Mouse (Mus musculus): ENCODE results near the gene Nusap1. TPM values are rescaled to one million over a fixed set of nuclear protein-coding genes. Genes with fewer than 3 reads are reported as not detected.
"Not testable (repeated sequence)": the region's sequence is repeated elsewhere in the genome, so short reads cannot be mapped to it uniquely, and the experiment has no call there.

Gene Nusap1
- polyA plus RNA-seq, 1 experiment from 2014 or later = 121 TPM

GRCm38 (mm10) chr2:119595308-119595707 is 22.8 kb upstream of the Nusap1 start:
- peak overlapping the region; percentile 99 for H3K9ac ChIP-seq (ENCODE audit: low read length)
- H3K9me3 ChIP-seq (ENCODE audit: control insufficient read depth, low read length) = no peaks in the 10 kb centered on the region
- H3K4me3 ChIP-seq (ENCODE audit: low read depth, low read length) = peak overlapping the region; percentile 97
- no peak for DNase-seq (ENCODE audit: low spot score, missing footprints)
- H3K36me3 ChIP-seq (ENCODE audit: control insufficient read depth, insufficient read depth, low read length) = peaks cover 12% of the 10 kb centered on the region
- H3K4me1 ChIP-seq (ENCODE audit: control insufficient read depth, insufficient read depth, low read length) = peaks cover 10% of the 10 kb centered on the region
- 71% methylated on average over 4 of the region's 4 CpGs for WGBS
- no peaks in the 10 kb centered on the region for H3K27me3 ChIP-seq (ENCODE audit: control insufficient read depth, insufficient read depth, low read length)
- no peak overlapping the region for H3K27ac ChIP-seq (ENCODE audit: low read depth, low read length)
- H3K4me2 ChIP-seq = peak overlapping the region; percentile 73
- ATAC-seq (ENCODE audit: low FRiP score) = no peak

- no peak overlapping the region for H3K4me3 ChIP-seq (ENCODE audit: low read depth, low read length)
- peaks cover 10% of the 10 kb centered on the region for H3K4me1 ChIP-seq (ENCODE audit: control insufficient read depth, insufficient read depth, low read length)
- H3K9me3 ChIP-seq (ENCODE audit: control insufficient read depth, low read length) = no peaks in the 10 kb centered on the region
- WGBS = 92% methylated on average over 8 of the region's 8 CpGs
- ATAC-seq (ENCODE audit: low FRiP score) = no peak
- DNase-seq (ENCODE audit: low spot score, missing footprints) = no peak
- no peak overlapping the region for H3K4me2 ChIP-seq
- peaks cover 12% of the 10 kb centered on the region for H3K36me3 ChIP-seq (ENCODE audit: control insufficient read depth, insufficient read depth, low read length)
- H3K27me3 ChIP-seq (ENCODE audit: control insufficient read depth, insufficient read depth, low read length) = no peaks in the 10 kb centered on the region
- H3K27ac ChIP-seq (ENCODE audit: low read depth, low read length) = no peak overlapping the region
- H3K9ac ChIP-seq (ENCODE audit: low read length) = no peak overlapping the region
These were observed 21.2 kb upstream of the Nusap1 start for GRCm38 (mm10) chr2:119596781-119597330.

- ATAC-seq (ENCODE audit: low FRiP score) (no peak), DNase-seq (ENCODE audit: low spot score, missing footprints) (no peak)
- no peaks in the 10 kb centered on the region for H3K4me1 ChIP-seq (ENCODE audit: control insufficient read depth, insufficient read depth, low read length)
- H3K4me3 ChIP-seq (ENCODE audit: low read depth, low read length) = no peak overlapping the region
- peaks cover 15% of the 10 kb centered on the region for H3K36me3 ChIP-seq (ENCODE audit: control insufficient read depth, insufficient read depth, low read length)
- 89% methylated on average over 4 of the region's 4 CpGs for WGBS
- no peak overlapping the region for H3K4me2 ChIP-seq
- H3K9ac ChIP-seq (ENCODE audit: low read length) = no peak overlapping the region
- no peaks in the 10 kb centered on the region for H3K27me3 ChIP-seq (ENCODE audit: control insufficient read depth, insufficient read depth, low read length)
- no peaks in the 10 kb centered on the region for H3K9me3 ChIP-seq (ENCODE audit: control insufficient read depth, low read length)
- no peak overlapping the region for H3K27ac ChIP-seq (ENCODE audit: low read depth, low read length)
These were observed 17.1 kb upstream of the Nusap1 start for GRCm38 (mm10) chr2:119601027-119601426.

GRCm38 (mm10) chr2:119601575-119601974 is 16.5 kb upstream of the Nusap1 start:
- H3K4me2 ChIP-seq; DNase-seq (ENCODE audit: low spot score, missing footprints); H3K27ac ChIP-seq (ENCODE audit: low read depth, low read length); H3K4me1 ChIP-seq (ENCODE audit: control insufficient read depth, insufficient read depth, low read length); H3K9me3 ChIP-seq (ENCODE audit: control insufficient read depth, low read length); H3K9ac ChIP-seq (ENCODE audit: low read length); ATAC-seq (ENCODE audit: low FRiP score); H3K4me3 ChIP-seq (ENCODE audit: low read depth, low read length); H3K27me3 ChIP-seq (ENCODE audit: control insufficient read depth, insufficient read depth, low read length): not testable (repeated sequence)
- WGBS = 80% methylated on average over 3 of the region's 3 CpGs
- H3K36me3 ChIP-seq (ENCODE audit: control insufficient read depth, insufficient read depth, low read length) = peaks cover 17% of the 10 kb centered on the region

- no peaks in the 10 kb centered on the region for H3K9me3 ChIP-seq (ENCODE audit: control insufficient read depth, low read length)
- H3K27me3 ChIP-seq (ENCODE audit: control insufficient read depth, insufficient read depth, low read length) = no peaks in the 10 kb centered on the region
- DNase-seq (ENCODE audit: low spot score, missing footprints) (no peak), ATAC-seq (ENCODE audit: low FRiP score) (no peak)
- H3K27ac ChIP-seq (ENCODE audit: low read depth, low read length) = no peak overlapping the region
- H3K4me2 ChIP-seq = no peak overlapping the region
- H3K36me3 ChIP-seq (ENCODE audit: control insufficient read depth, insufficient read depth, low read length) = peaks cover 11% of the 10 kb centered on the region; the same call in 1 of the 2 replicates
- no peak overlapping the region for H3K9ac ChIP-seq (ENCODE audit: low read length)
- H3K4me1 ChIP-seq (ENCODE audit: control insufficient read depth, insufficient read depth, low read length) = no peaks in the 10 kb centered on the region
- 76% methylated on average over 1 of the region's 1 CpGs for WGBS
- no peak overlapping the region for H3K4me3 ChIP-seq (ENCODE audit: low read depth, low read length)
These were observed 15.6 kb upstream of the Nusap1 start for GRCm38 (mm10) chr2:119602488-119602887.

GRCm38 (mm10) chr2:119603909-119604308 is 14.2 kb upstream of the Nusap1 start:
- no peaks in the 10 kb centered on the region for H3K4me1 ChIP-seq (ENCODE audit: control insufficient read depth, insufficient read depth, low read length)
- H3K4me2 ChIP-seq = no peak overlapping the region
- WGBS = 77% methylated on average over 2 of the region's 2 CpGs
- H3K4me3 ChIP-seq (ENCODE audit: low read depth, low read length) = no peak overlapping the region
- H3K27me3 ChIP-seq (ENCODE audit: control insufficient read depth, insufficient read depth, low read length) = no peaks in the 10 kb centered on the region
- no peaks in the 10 kb centered on the region for H3K9me3 ChIP-seq (ENCODE audit: control insufficient read depth, low read length)
- no peak overlapping the region for H3K9ac ChIP-seq (ENCODE audit: low read length)
- H3K27ac ChIP-seq (ENCODE audit: low read depth, low read length) = no peak overlapping the region
- DNase-seq (ENCODE audit: low spot score, missing footprints) (no peak), ATAC-seq (ENCODE audit: low FRiP score) (no peak)
- peaks cover 8% of the 10 kb centered on the region; the same call in 1 of the 2 replicates for H3K36me3 ChIP-seq (ENCODE audit: control insufficient read depth, insufficient read depth, low read length)

- ATAC-seq (ENCODE audit: low FRiP score) = no peak
- 86% methylated on average over 6 of the region's 6 CpGs for WGBS
- H3K4me1 ChIP-seq (ENCODE audit: control insufficient read depth, insufficient read depth, low read length) = no peaks in the 10 kb centered on the region
- no peak overlapping the region for H3K9ac ChIP-seq (ENCODE audit: low read length)
- no peak overlapping the region for H3K27ac ChIP-seq (ENCODE audit: low read depth, low read length)
- no peak overlapping the region for H3K4me2 ChIP-seq
- no peaks in the 10 kb centered on the region for H3K9me3 ChIP-seq (ENCODE audit: control insufficient read depth, low read length)
- H3K36me3 ChIP-seq (ENCODE audit: control insufficient read depth, insufficient read depth, low read length) = peaks cover 9% of the 10 kb centered on the region; the same call in 1 of the 2 replicates
- DNase-seq (ENCODE audit: low spot score, missing footprints) = no peak
- no peak overlapping the region for H3K4me3 ChIP-seq (ENCODE audit: low read depth, low read length)
- no peaks in the 10 kb centered on the region for H3K27me3 ChIP-seq (ENCODE audit: control insufficient read depth, insufficient read depth, low read length)
These were observed 12.6 kb upstream of the Nusap1 start for GRCm38 (mm10) chr2:119605361-119605973.

- no peaks in the 10 kb centered on the region for H3K4me1 ChIP-seq (ENCODE audit: control insufficient read depth, insufficient read depth, low read length)
- H3K27ac ChIP-seq (ENCODE audit: low read depth, low read length) = no peak overlapping the region
- ATAC-seq (ENCODE audit: low FRiP score) (no peak), DNase-seq (ENCODE audit: low spot score, missing footprints) (no peak)
- no peak overlapping the region for H3K4me3 ChIP-seq (ENCODE audit: low read depth, low read length)
- H3K36me3 ChIP-seq (ENCODE audit: control insufficient read depth, insufficient read depth, low read length) = peaks cover 9% of the 10 kb centered on the region; the same call in 1 of the 2 replicates
- H3K9ac ChIP-seq (ENCODE audit: low read length) = no peak overlapping the region
- H3K27me3 ChIP-seq (ENCODE audit: control insufficient read depth, insufficient read depth, low read length) = no peaks in the 10 kb centered on the region
- no peak overlapping the region for H3K4me2 ChIP-seq
- 96% methylated on average over 4 of the region's 4 CpGs for WGBS
- H3K9me3 ChIP-seq (ENCODE audit: control insufficient read depth, low read length) = no peaks in the 10 kb centered on the region
These were observed 11.1 kb upstream of the Nusap1 start for GRCm38 (mm10) chr2:119607023-119607422.

GRCm38 (mm10) chr2:119617841-119618198 is 278 bp upstream of the Nusap1 start:
- DNase-seq (ENCODE audit: low spot score, missing footprints) = no peak
- no peak overlapping the region; the same call in 1 of the 2 replicates for H3K27ac ChIP-seq (ENCODE audit: low read depth, low read length)

More at GRCm38 (mm10) chr2:119617841-119618198, 278 bp upstream of the Nusap1 start:
- no peaks in the 10 kb centered on the region for H3K27me3 ChIP-seq (ENCODE audit: control insufficient read depth, insufficient read depth, low read length)
- H3K9me3 ChIP-seq (ENCODE audit: control insufficient read depth, low read length) = no peaks in the 10 kb centered on the region
- peak overlapping the region; percentile 79 for H3K4me3 ChIP-seq (ENCODE audit: low read depth, low read length)
- no peak for ATAC-seq (ENCODE audit: low FRiP score)
- WGBS = under 1% methylated on average over 13 of the region's 13 CpGs
- H3K36me3 ChIP-seq (ENCODE audit: control insufficient read depth, insufficient read depth, low read length) = no peaks in the 10 kb centered on the region
- H3K9ac ChIP-seq (ENCODE audit: low read length) = peak overlapping the region; percentile 83
- peak overlapping the region; percentile 79 for H3K4me2 ChIP-seq
- peaks cover 19% of the 10 kb centered on the region for H3K4me1 ChIP-seq (ENCODE audit: control insufficient read depth, insufficient read depth, low read length)
